Mouse (Mus musculus): ENCODE measurements around the gene Eaf1.

DNA sequence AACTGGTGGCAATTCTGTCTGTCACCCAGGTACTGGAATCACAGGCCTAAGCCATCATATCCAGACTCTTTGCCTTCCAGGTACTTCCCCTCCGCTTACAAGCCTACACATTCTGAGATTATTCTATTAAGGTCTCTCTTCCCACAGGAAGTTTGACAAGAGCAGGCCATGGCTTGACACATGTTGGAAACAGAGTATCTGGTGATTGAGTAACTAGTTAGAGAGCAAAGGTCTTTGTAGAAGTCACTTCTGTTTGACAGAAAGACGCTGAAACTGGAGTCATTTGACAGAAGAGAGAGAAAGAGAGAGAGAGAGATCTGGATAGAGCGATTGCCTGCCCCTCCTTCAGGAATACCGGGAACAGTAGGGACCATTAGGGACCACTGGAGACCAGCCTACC lies 36.6 kb downstream of the Eaf1 start:
- no peak for TF ChIP-seq HCFC1 (IDR thresholded peaks at IDR 0.05; ENCODE audit: borderline replicate concordance, insufficient read depth, low read length)
- TF ChIP-seq CHD2 (IDR thresholded peaks at IDR 0.05; ENCODE audit: low read depth, low read length), result no peak
- no peak for TF ChIP-seq MAFK (IDR thresholded peaks at IDR 0.05; ENCODE audit: insufficient read depth, low read depth, low read length)
- no peak for TF ChIP-seq ZC3H11A (IDR thresholded peaks at IDR 0.05; ENCODE audit: borderline replicate concordance, low read depth, low read length)
- no peak for TF ChIP-seq ZNF384 (IDR thresholded peaks at IDR 0.05; ENCODE audit: low read depth, low read length)
